Mouse (Mus musculus): ENCODE measurements around the gene Stambpl1.

DNA sequence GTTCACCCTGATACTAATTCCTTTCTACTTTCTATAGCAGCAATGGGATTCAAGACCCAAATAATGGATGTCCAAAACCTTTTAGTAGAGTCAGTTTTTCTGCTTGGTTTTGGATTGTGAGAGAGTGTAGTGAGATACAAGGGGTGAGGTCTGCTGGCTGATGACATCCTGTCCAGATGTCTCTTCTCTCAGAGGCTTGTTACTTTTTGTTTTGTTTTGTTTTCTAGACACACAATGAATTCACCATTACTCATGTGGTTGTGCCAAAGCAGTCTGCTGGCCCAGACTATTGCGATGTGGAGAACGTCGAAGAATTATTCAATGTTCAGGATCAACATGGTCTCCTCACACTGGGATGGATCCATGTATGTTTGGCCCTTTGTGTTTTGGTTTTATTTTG, 44.0 kb downstream of the Stambpl1 start:
- TF ChIP-seq POLR2A (IDR thresholded peaks at IDR 0.05; ENCODE audit: insufficient read depth, low read length), result no peak
- TF ChIP-seq EP300 (IDR thresholded peaks at IDR 0.05; ENCODE audit: insufficient read depth, low read depth, low read length), result no peak
